Mouse (Mus musculus): ENCODE data around the gene Prkce. TPM values are rescaled to one million over a fixed set of nuclear protein-coding genes. Genes with fewer than 3 reads are reported as not detected.

Prkce gene
- total and polyA plus RNA-seq, 2 experiments from 2014 or later: 50.8 to 55.8 TPM

GRCm38 (mm10) chr17:86164416-86164815 lies 3.2 kb upstream of the Prkce start:
- H3K4me2 ChIP-seq (ENCODE audit: low read depth, low read length): no peak overlapping the region
- H3K4me1 ChIP-seq (ENCODE audit: insufficient read depth, low read length): peaks cover 9% of the 10 kb centered on the region
- no peak for DNase-seq (ENCODE audit: low spot score)
- H3K27me3 ChIP-seq (ENCODE audit: insufficient read depth, low read length): no peaks in the 10 kb centered on the region
- WGBS: 81% methylated on average over 7 of the region's 7 CpGs
- no peak for ATAC-seq
- H3K9me3 ChIP-seq (ENCODE audit: low read length): no peaks in the 10 kb centered on the region
- TF ChIP-seq CTCF (IDR thresholded peaks at IDR 0.05; ENCODE audit: low read depth): no peak
- no peak overlapping the region for H3K4me3 ChIP-seq (ENCODE audit: low read length)
- H3K9ac ChIP-seq (replicated peaks; ENCODE audit: low read length): no peak overlapping the region
- no peaks in the 10 kb centered on the region for H3K36me3 ChIP-seq (ENCODE audit: insufficient read depth, low read length)
- H3K27ac ChIP-seq: no peak overlapping the region

DNA sequence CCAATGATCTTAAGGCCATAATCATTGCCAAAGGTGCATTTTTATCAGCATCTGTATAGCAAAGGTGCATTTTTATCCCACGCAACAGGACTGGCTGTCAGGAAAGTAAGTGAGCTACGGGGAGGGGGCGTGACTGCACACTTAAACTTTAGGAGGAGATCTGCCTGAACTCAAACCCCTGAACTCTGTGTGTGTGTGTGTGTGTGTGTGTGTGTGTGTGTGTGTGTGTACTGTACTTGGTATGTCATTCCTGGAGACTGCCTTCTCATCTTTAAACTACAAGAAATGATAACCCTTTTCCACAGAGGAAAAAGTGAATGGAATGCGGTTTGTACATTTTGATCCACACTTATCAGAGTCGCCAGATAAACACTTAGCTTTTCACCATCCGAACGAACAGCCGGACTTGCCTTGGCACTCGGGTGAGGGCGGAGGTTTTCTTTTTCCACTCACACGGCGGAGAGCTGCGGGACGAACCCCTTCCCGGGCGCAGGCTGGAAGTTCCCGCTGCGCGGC lies 1.5 kb upstream of the Prkce start:
- H3K27me3 ChIP-seq (ENCODE audit: insufficient read depth, low read length): no peaks in the 10 kb centered on the region
- WGBS: 5% methylated on average over 19 of the region's 19 CpGs
- peak overlapping the region; percentile 83 for H3K4me3 ChIP-seq (ENCODE audit: low read length)
- TF ChIP-seq CTCF (IDR thresholded peaks at IDR 0.05; ENCODE audit: low read depth): no peak
- H3K9me3 ChIP-seq (ENCODE audit: low read length): no peaks in the 10 kb centered on the region
- peak overlapping the region; percentile 86 for H3K4me2 ChIP-seq (ENCODE audit: low read depth, low read length)
- ATAC-seq: no peak
- peak overlapping the region; percentile 79 for H3K9ac ChIP-seq (replicated peaks; ENCODE audit: low read length)
- H3K36me3 ChIP-seq (ENCODE audit: insufficient read depth, low read length): no peaks in the 10 kb centered on the region
- DNase-seq (ENCODE audit: low spot score): no peak
- H3K27ac ChIP-seq: peak overlapping the region; percentile 83; the same call in 1 of the 2 replicates
- peaks cover 24% of the 10 kb centered on the region for H3K4me1 ChIP-seq (ENCODE audit: insufficient read depth, low read length)

- H3K27ac ChIP-seq: peak overlapping the region; percentile 83
Measured at GRCm38 (mm10) chr17:86166567-86167319, 842 bp upstream of the Prkce start.

GRCm38 (mm10) chr17:86168231-86168981 lies 821 bp downstream of the Prkce start:
- Histone ChIP-seq H3K27ac (peak overlapping the region; percentile 83), H3K27me3 (ENCODE audit: insufficient read depth, low read length) (no peaks in the 10 kb centered on the region), H3K4me2 (ENCODE audit: low read depth, low read length) (peak overlapping the region; percentile 86), H3K4me3 (ENCODE audit: low read length) (peak overlapping the region; percentile 83), H3K4me1 (ENCODE audit: insufficient read depth, low read length) (peaks cover 26% of the 10 kb centered on the region), H3K9ac (replicated peaks; ENCODE audit: low read length) (peak overlapping the region; percentile 79), H3K36me3 (ENCODE audit: insufficient read depth, low read length) (no peaks in the 10 kb centered on the region), H3K9me3 (ENCODE audit: low read length) (no peaks in the 10 kb centered on the region)
- WGBS: 1% methylated on average over 64 of the region's 64 CpGs
- DNase-seq (ENCODE audit: low spot score) (peak; percentile 49), ATAC-seq (peak; percentile 1; the same call in 1 of the 2 replicates)
- peak; percentile 6; the same call in 1 of the 2 replicates for TF ChIP-seq CTCF (IDR thresholded peaks at IDR 0.05; ENCODE audit: low read depth)

More at GRCm38 (mm10) chr17:86166567-86167319, 842 bp upstream of the Prkce start:
- Histone ChIP-seq H3K4me1 (ENCODE audit: insufficient read depth, low read length) (peaks cover 26% of the 10 kb centered on the region), H3K4me2 (ENCODE audit: low read depth, low read length) (peak overlapping the region; percentile 86), H3K36me3 (ENCODE audit: insufficient read depth, low read length) (no peaks in the 10 kb centered on the region), H3K9ac (replicated peaks; ENCODE audit: low read length) (peak overlapping the region; percentile 79), H3K4me3 (ENCODE audit: low read length) (peak overlapping the region; percentile 83), H3K9me3 (ENCODE audit: low read length) (no peaks in the 10 kb centered on the region), H3K27me3 (ENCODE audit: insufficient read depth, low read length) (no peaks in the 10 kb centered on the region)
- no peak for TF ChIP-seq CTCF (IDR thresholded peaks at IDR 0.05; ENCODE audit: low read depth)
- WGBS: under 1% methylated on average over 46 of the region's 46 CpGs
- ATAC-seq: peak; percentile 61
- DNase-seq (ENCODE audit: low spot score): peak; percentile 72

DNA sequence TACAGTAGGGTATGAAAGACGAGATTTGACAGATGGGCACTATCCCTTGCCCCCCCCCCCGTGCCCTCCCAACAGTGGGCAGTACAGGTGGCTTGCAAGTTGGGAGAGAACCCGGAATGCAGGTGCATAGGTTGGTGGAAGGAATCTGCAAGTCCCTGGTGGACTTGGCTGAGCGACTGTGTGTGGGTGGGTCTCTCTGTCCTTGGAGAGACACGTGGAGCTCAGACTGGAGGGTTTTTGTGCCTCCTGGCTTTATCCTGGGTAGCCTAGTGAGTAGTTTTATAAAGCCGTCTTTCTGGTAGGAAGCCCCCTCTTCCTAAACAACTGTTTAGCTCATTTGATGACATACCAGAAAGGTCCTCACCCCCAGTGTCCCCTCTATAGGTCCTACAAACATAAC lies 1.5 kb downstream of the Prkce start:
- H3K4me2 ChIP-seq (ENCODE audit: low read depth, low read length): peak overlapping the region; percentile 86
- no peak overlapping the region for H3K27ac ChIP-seq
- H3K36me3 ChIP-seq (ENCODE audit: insufficient read depth, low read length): no peaks in the 10 kb centered on the region
- 16% methylated on average over 6 of the region's 6 CpGs for WGBS
- ATAC-seq: no peak
- peak; percentile 24 for DNase-seq (ENCODE audit: low spot score)
- no peak for TF ChIP-seq CTCF (IDR thresholded peaks at IDR 0.05; ENCODE audit: low read depth)
- H3K4me1 ChIP-seq (ENCODE audit: insufficient read depth, low read length): peaks cover 26% of the 10 kb centered on the region
- H3K27me3 ChIP-seq (ENCODE audit: insufficient read depth, low read length): no peaks in the 10 kb centered on the region
- H3K4me3 ChIP-seq (ENCODE audit: low read length): peak overlapping the region; percentile 83
- H3K9ac ChIP-seq (replicated peaks; ENCODE audit: low read length): peak overlapping the region; percentile 79; the same call in 1 of the 2 replicates
- H3K9me3 ChIP-seq (ENCODE audit: low read length): no peaks in the 10 kb centered on the region

GRCm38 (mm10) chr17:86170164-86170958 lies 2.8 kb downstream of the Prkce start:
- Histone ChIP-seq H3K4me2 (ENCODE audit: low read depth, low read length) (peak overlapping the region; percentile 86), H3K4me1 (ENCODE audit: insufficient read depth, low read length) (peaks cover 26% of the 10 kb centered on the region), H3K9me3 (ENCODE audit: low read length) (no peaks in the 10 kb centered on the region), H3K27me3 (ENCODE audit: insufficient read depth, low read length) (no peaks in the 10 kb centered on the region), H3K9ac (replicated peaks; ENCODE audit: low read length) (peak overlapping the region; percentile 33; the same call in 1 of the 2 replicates), H3K36me3 (ENCODE audit: insufficient read depth, low read length) (no peaks in the 10 kb centered on the region), H3K27ac (no peak overlapping the region), H3K4me3 (ENCODE audit: low read length) (peak overlapping the region; percentile 83)
- DNase-seq (ENCODE audit: low spot score) (no peak), ATAC-seq (no peak)
- WGBS: 45% methylated on average over 9 of the region's 9 CpGs
- no peak for TF ChIP-seq CTCF (IDR thresholded peaks at IDR 0.05; ENCODE audit: low read depth)
